Mouse (Mus musculus) thymus, postnatal 14 days (tissue): ENCODE results near the gene Map2k7.
"Not testable (repeated sequence)": the region's sequence is repeated elsewhere in the genome, so short reads cannot be mapped to it uniquely, and the experiment has no call there.

Experiments
- DNase-seq: peaks from one replicate; pipeline ENCODE4 v3.0.0; 2021

Gene Map2k7

GRCm38 (mm10) chr8:4226739-4227347 lies 11.7 kb upstream of the Map2k7 start, which contains the start of gene Lrrc8e:
Gene Lrrc8e, plus strand, starts transcription at chr8:4226827.
- DNase-seq = no peak

DNA sequence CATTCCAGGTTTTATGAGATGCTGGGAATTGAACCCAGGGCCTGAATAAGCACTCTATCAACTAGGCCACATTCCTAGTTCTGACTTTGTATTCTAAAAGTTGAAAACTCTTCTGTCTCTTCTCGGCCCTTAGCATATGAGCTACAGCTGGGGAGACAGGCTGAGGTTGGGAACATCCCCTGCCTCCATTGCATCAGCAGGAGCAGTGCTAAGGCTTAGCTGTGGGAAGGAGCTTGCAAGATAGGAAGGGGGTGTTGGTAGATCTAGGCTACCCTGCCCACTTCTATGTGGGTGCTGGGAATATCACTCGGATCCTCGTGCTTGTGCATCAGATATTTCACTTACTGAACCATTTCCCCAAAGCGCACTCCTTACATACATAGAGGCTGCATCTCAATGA lies 10.6 kb upstream of the Map2k7 start:
- DNase-seq = no peak

DNA sequence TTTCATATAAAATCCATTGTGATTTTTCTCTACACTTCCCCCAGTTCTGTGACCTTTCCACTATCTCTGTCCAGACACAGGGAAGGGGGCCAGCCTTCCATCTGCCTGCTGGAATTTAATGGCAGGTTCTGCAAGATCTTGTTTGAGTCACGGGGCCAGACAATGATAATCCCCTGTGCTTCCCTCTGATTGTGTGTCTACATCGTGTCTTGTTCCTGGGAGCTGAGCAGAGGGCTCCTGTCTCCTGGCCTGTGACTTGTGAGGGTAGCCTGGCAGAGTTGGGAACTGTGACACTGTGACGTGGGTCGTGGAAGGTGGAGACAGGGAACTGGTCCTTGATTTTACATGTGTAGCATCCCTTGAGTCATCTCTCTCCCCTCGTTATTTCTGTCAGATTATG lies 8.8 kb upstream of the Map2k7 start:
- no peak for DNase-seq

DNA sequence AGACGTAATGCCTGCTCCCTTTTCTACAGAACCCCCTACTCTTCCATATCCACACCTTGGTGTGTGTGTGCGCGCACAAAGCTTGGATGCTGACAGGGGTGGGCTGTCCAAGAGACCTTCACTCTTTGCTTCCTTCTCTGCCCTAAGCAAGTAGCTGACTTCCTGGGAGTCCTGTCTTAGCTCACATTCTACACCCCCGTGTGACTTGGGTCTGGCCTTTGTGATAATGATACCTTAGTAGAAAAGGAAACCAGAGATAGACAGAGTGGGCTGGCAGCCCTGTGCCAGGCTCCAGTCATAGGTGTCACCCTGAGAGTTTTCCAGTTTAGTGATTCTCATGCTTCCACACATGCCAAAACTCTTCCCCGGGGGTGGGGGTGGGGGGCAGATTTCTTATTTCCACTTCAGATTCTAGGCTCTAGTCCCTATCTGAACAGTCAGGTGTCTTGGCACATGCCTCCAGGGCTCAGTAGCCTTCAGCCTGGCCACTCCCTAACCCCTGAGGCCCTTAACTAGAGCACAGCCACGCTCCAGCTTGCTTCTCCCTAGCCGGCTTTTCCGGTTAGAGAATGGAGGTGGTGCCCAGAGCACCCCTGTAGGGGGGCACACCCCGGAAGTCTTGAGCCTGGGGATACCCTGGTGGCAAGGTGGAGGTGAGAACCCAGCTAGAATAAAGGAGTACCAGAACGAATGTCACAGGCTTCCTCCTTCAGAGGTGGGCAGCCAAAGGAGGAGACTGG lies 7.8 kb upstream of the Map2k7 start:
- DNase-seq = no peak

GRCm38 (mm10) chr8:4237814-4238433 lies 616 bp upstream of the Map2k7 start:
- no peak for DNase-seq

DNA sequence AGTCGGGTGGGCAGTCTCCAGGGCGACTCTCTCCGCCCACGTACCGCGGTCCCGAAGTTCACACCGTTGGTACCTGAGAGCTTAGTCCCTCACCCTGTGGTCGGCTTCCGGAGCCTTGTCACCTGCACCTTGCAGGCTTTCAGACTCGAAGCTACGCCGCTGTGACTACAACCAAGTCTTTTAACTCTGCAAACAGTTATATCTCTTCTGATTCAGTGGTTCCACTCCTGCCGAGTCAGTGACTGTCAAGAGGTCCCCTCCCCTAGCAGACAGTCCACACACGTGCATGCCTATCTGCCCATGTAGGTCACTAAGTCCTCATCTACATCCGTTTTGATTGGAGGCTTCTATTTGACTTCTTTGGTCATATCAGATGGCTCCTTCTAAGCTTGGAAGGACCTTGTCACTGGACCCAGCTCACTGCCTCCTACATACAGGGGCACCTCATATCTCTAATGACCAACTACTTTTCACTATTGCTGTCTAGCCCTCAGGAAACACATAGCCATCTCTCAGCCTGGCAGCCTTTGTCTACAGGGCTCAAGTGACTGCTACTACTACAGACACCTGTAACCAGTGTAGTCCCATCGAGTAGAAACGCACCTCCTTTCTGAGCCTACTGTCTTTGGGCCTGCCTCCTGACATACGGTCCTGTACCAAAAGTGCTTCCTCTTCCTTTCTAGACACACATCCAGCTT lies 802 bp downstream of the Map2k7 start:
- DNase-seq = no peak

GRCm38 (mm10) chr8:4245061-4245460 lies 6.5 kb downstream of the Map2k7 start:
- DNase-seq = no peak

DNA sequence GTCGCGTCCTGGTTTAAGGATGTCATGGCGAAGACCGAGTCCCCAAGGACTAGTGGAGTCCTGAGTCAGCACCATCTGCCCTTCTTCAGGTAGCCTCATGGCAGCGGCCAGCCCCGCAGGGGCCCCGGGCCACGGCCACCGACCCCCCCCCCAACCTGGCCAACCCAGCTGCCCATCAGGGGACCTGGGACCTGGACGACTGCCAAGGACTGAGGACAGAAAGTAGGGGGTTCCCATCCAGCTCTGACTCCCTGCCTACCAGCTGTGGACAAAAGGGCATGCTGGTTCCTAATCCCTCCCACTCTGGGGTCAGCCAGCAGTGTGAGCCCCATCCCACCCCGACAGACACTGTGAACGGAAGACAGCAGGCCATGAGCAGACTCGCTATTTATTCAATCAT lies 7.2 kb downstream of the Map2k7 start:
- no peak for DNase-seq

DNA sequence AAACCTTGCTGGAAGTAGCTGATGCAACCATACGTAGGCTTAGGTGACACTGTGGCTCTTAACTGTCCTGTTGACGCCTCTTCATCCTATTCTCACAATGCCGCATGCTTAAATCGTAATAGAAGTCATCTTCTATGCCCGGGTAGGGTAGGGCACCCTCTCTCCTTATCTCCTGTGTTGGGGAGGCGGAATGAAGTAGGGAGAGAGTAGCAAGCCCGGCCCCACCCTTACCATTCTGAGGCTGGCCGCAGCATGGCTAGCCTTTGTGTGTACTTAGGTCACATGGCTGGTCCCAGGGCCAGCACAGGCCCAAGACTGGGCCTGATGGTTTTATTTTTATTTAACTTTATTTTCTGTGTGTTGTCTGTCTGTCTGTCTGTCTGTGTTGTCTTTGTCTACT lies 8.7 kb downstream of the Map2k7 start:
- DNase-seq = no peak

DNA sequence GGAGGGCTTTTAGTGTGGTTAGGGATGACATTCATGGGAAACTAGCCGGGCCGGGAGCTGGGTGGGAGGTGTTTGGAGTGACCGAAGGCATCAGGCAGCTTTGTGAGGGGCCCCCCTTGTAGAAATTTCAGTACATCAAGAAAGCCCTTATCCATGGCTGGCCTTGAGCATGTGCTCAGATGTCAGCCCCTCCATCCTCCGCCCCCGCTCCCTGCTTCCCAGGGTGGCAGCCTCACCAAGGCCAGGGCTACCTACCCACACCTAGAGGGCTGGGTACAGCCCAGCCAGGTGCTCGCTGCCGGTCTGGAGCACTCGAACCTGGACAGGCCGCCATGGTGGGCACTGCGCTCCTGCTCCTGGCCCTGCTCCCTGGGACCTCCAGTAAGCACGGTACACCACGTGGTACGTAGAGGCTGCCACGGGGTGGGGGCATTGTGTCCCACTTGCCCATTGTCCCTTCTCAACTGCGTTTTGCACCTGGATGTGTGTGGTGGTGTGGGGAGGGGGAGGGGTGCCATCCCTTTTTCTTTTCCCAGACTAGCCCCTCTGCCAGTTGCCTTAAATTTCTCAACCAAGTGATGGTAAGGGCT lies 9.5 kb downstream of the Map2k7 start, which contains the start of gene Tgfbr3l:
Gene Tgfbr3l (plus strand): TSS at position 264 of the 590 bp plus-strand sequence.
- DNase-seq = no peak

- DNase-seq = no peak
These were observed 10.7 kb downstream of the Map2k7 start for GRCm38 (mm10) chr8:4249213-4249612.

DNA sequence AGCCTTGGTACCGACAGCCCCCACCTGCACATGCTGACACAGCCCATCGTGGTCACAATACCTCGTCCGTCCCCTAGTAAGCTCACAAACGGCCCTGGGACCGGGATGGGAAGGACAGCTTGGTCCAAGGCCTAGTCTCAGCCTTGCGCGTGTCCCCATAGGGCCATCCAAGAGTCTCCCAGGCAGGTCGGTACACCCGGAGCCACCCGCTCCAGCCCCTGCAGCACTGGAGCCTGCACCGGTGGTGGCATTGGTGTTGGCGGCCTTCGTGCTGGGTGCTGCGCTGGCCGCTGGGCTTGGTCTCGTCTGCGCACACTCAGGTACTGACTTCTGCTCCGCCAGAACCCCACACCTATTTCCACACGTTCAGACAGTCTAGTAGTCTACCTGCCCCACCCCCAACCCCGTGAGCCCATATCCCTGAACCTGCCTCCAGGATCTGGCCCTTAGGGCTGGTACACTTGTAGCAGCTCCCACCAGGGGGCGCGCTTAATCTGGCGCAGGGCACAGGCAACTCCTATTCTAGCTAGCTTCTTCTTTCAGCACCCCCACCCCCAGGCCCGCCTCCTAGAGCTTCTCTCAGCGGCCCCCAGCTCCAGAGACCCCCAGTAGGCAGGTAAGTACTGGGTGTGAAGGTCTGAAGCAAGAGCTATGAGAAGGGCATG lies 11.9 kb downstream of the Map2k7 start:
- DNase-seq = peak; percentile 88

DNA sequence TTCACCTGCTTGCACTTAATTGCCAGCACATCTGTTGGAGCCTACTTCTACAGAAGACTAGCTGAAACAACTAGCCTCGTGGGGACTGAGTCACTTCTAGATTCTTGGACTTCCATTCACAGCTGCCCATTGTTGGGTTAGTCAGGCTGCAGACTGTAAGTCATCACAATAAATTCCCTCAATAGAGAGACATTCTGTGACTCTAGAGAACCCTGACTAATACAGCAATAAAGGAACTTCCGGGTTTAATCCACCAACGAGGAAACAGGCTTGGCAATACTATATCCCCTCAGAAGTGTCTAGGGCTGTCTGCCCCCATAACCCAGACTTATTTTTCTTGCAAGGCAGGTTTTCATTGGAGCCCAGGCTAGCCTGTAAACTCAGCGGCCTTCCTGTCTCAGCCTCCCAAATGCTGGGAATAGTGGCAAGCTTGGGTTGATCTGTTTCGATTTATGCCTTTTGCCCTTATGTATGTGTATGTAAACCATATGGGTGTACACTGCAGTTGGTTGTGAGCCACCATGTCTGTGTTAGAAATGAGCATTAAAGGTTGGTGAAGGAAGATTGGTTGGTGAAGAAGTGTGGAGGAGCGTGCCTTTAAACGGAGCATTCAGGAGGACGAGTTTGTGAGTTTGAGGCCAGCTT lies 13.7 kb downstream of the Map2k7 start:
- DNase-seq = no peak

DNA sequence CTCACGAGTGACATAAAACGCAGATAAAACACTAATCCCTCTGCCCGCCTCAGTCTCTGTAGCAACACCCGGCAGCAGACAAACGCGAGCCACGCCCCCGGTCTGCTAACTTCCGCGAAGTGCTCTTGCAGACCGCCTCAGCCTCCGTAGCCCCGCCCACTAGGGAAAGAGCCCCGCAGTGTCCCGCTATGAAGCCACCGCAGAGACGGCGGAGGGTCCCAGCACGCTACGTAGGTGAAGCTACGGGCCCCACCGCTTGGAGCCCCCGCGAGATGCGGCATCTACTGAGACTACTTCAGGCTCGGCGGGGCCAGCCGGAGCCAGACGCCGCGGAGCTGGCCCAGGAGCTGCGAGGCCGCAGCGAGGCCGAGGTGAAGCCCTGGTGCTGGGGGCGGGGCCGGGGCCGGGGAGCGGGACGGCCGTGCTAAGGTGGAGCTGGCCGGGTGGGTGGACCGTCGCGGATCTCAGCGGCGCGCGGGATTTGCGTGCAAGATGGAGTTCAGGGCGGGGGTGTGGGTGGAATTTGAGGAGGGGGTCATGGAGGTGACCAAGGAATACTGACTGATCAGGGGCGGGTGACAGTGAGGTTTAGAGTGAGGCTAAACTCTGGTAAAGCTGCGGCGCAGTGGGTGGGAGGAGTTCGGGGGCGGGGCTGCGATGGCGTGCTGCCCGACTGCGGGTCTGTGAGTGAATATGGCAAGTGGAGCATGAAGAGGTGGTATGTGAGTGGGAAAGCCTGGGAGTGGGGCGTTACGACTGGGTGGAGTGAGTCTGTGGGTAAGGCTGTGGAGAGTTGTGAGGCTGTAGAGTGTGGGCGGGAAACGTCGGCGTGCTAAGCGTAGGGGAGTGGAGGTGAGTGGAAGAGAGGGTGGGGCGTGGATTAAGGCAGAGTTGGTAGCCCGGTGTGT lies 14.6 kb downstream of the Map2k7 start, which contains the start of gene Snapc2:
Gene Snapc2 (plus strand): TSS at position 147 of the 908 bp plus-strand sequence.
- DNase-seq = peak; percentile 97

DNA sequence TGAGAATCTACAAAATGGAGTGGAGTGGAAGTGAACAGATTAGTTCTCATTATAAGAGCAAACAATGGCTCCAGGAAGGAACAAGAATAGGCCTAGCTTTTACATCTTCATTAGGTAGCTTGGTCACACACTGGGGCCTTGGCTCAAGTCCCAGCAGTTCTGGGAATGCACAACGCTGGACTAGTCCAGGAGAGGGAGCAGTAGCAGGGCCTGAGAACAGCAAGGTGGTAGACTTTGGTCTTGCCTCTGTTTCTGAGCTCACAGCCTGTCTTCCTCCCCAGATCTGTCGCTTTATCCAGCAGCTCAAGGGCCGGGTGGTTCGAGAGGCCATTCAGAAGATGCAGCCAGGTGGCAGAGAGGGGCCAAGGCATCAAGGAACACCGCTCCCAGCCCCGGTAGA lies 15.5 kb downstream of the Map2k7 start:
- DNase-seq = no peak

DNA sequence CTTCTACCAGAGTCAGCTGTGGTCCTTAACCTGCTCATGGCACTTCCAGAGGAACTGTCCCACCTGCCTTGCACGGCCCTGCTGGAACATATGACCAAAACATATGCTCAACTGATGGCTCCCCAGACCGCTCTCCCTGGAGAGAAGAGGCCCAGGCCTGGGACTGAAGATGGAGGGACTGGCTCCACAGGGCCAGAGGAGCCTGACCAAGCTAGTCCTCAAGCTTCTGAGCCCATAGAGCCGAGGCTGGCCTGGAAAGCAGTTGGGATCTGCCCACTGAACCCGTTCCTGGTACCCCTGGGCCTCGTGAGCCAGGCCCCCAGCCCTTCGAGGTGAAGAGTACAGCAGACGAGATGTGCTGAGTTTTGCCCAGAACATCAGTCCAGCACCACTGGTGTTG lies 16.9 kb downstream of the Map2k7 start:
- not testable (repeated sequence) for DNase-seq

DNA sequence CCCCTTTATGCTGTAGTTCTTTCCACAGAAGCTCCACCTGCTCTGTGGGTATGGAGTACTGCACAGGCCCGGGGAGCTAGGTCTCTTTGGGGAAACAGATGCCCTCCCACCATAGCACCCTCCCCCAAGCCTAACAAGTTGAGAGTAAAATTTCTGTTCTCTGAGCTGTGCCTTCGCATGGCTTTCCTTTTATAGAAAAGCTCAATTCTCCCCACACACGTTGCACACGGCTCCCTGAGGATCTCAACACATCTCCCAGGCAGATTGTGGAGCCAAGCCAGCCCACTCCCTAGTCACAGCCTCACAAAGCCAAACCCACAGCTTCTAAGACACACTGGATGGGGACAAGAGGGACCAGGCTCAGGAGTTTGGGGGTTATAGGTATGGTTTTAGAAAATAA lies 18.4 kb downstream of the Map2k7 start:
- DNase-seq = no peak

DNA sequence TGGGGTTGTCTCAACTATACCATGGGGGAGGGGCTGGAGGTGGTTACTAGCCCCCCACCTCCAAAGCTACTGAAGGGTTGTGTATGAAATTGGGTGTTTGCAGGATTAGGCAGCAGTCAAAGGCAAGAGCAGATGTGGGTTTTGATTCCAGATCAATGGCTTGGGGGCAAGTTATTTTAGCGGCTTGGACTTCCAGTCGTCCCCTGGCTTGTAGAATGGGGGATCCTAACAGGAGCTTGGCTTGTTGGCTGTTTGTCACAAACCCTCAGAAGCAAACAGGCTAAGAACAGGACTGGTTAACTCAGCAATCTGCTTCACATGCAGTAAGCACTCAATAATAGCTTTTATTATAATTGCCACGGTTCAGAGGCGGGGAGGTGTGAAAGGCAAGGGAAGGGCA lies 18.8 kb downstream of the Map2k7 start:
- no peak for DNase-seq

- DNase-seq = peak; percentile 88
These were observed 19.7 kb downstream of the Map2k7 start for GRCm38 (mm10) chr8:4258233-4258632.

GRCm38 (mm10) chr8:4258678-4259077 lies 20.1 kb downstream of the Map2k7 start:
- no peak for DNase-seq
